Mouse (Mus musculus): ENCODE data around the gene 1300017J02Rik.

DNA sequence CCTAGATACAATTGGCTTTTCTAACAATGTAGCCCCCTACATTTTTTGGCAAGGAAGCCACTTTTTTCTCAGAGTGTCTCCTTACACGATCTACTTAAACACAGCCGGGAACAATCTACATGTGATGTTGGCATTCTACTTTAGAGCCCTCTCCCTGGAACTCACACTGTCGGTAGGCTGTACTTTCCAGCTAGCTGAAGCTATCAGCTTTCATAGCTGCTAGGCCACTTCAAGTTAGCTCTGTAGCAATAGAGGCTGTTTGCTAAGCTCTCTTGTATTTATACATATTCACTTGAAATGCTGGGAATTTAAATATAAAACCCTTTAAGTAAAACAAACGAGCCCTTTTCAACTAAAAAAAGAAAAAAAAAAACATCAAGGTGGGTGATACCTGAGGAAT, 2.6 kb downstream of the 1300017J02Rik start:
- TF ChIP-seq CTCF (IDR thresholded peaks at IDR 0.05; ENCODE audit: low read depth, low read length) (no peak), EP300 (IDR thresholded peaks at IDR 0.05; ENCODE audit: insufficient read depth, low read depth, low read length) (no peak), POLR2A (IDR thresholded peaks at IDR 0.05; ENCODE audit: insufficient read depth, low read length) (no peak)

All from ES-Bruce4 (cell line).